Mouse (Mus musculus): ENCODE measurements at regions not wholly inside any gene's neighbourhood (a gene's known extent, or its start where the extent isn't known, plus 50 kb on each side); places are given as distances from the start of the nearest gene placed in this dataset.

DNA sequence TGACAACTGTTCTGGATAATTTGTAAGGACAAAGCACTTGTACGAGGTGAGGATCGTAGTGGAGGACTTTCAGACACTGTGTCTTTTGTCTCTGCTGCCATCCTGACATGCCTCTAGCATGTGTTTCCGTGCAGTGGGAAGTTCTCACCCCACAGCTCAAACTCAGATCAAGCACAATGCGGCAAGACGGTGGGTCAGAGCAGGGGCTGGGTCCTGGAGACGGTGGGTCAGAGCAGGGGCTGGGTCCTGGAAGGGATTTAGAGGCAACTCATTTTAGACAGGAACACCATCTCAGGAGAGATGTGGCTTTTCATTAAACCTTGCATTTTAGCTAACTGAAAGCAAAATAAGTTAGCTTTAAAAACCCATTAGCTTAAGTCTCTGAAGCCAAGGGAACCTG lies 52.3 kb upstream of the Trpc7 start:
- TF ChIP-seq EP300 (IDR thresholded peaks at IDR 0.05; ENCODE audit: insufficient read depth, low read depth, low read length) (no peak), CTCF (IDR thresholded peaks at IDR 0.05; ENCODE audit: low read depth, low read length) (no peak), POLR2A (IDR thresholded peaks at IDR 0.05; ENCODE audit: insufficient read depth, low read length) (no peak)
- no peak overlapping the region for H3K4me3 ChIP-seq (ENCODE audit: low read depth, low read length)

DNA sequence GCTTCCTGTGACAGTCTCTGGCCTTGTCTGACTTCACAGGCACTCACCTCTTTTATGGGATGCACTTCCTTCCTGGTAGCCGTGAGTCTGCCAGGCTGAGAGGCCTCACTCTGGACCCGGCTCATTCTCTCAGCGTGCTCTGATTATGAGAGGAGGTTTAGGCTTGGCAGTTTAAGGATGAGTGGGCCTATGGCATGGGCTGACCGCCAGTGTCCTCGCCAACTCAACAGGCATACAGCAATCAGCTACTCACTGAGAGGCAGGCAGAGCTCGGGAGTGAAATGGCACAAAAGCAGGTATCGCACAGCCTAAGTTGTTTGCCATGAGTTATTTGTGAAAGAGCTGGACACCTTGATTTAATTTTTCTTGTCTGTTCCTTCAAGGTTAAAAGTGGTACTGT lies 51.5 kb upstream of the Trpc7 start:
- no peaks in the 10 kb centered on the region for H3K9me3 ChIP-seq (replicated peaks; ENCODE audit: control insufficient read depth, insufficient read depth, low read length, poor library complexity, severe bottlenecking)
- no peak overlapping the region for H3K27ac ChIP-seq (ENCODE audit: insufficient read depth, low read length)
- H3K4me3 ChIP-seq (ENCODE audit: low read depth, low read length), result no peak overlapping the region
- no peaks in the 10 kb centered on the region for H3K4me1 ChIP-seq (ENCODE audit: control insufficient read depth, insufficient read depth, low read length)
- no peaks in the 10 kb centered on the region for H3K27me3 ChIP-seq (ENCODE audit: control insufficient read depth, insufficient read depth, low read length, poor library complexity, severe bottlenecking)
- H3K9ac ChIP-seq (ENCODE audit: low read depth, poor library complexity, severe bottlenecking), result no peak overlapping the region
- H3K36me3 ChIP-seq (ENCODE audit: control insufficient read depth, insufficient read depth, low read length, poor library complexity, severe bottlenecking), result no peaks in the 10 kb centered on the region
- TF ChIP-seq POLR2A (IDR thresholded peaks at IDR 0.05; ENCODE audit: insufficient read depth, low read length), result no peak
- no peak for TF ChIP-seq CTCF (IDR thresholded peaks at IDR 0.05; ENCODE audit: low read depth, low read length)
- no peak for TF ChIP-seq EP300 (IDR thresholded peaks at IDR 0.05; ENCODE audit: insufficient read depth, low read depth, low read length)

More for the DNA sequence above, 52.3 kb upstream of the Trpc7 start:
- H3K9me3 ChIP-seq (replicated peaks; ENCODE audit: control insufficient read depth, insufficient read depth, low read length, poor library complexity, severe bottlenecking), result no peaks in the 10 kb centered on the region
- H3K36me3 ChIP-seq (ENCODE audit: control insufficient read depth, insufficient read depth, low read length, poor library complexity, severe bottlenecking), result no peaks in the 10 kb centered on the region
- H3K4me1 ChIP-seq (ENCODE audit: control insufficient read depth, insufficient read depth, low read length), result no peaks in the 10 kb centered on the region
- no peak overlapping the region for H3K27ac ChIP-seq (ENCODE audit: insufficient read depth, low read length)
- H3K27me3 ChIP-seq (ENCODE audit: control insufficient read depth, insufficient read depth, low read length, poor library complexity, severe bottlenecking), result no peaks in the 10 kb centered on the region
- H3K9ac ChIP-seq (ENCODE audit: low read depth, poor library complexity, severe bottlenecking), result no peak overlapping the region
